Comparison of ENCODE assay signal across 8 mouse cellular contexts in the genomic region with DNA sequence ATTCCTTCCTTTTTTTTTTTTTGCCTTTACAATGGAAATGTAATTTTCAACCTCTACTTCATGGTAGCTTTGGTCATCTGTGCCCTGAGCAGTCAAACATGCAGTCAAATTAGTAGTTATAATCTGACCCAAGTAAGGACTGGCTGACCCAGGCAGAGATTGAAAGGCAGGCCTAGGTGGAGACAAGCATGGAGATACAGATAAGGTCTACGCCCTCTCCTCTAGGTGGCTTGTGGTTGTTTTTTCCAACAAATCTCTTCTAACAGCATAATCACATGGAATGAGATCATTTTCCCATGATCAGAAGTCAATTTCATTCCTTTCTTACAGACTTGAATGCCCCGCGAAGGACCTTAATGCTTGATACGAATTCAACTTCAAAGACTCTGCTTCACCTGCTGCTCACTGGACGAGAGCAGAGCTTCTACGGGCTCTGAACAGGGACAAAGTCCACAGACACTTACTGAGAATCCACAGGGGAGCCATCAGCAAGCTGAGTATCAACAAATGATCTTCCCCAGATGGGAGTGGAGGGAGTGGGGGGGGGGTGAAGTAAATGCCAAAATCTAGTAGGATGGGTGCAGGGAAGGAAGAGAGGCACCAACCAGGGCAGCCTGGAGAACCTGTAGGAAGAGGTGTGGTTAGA. TPM values are rescaled to one million over a fixed set of nuclear protein-coding genes. Genes with fewer than 3 reads are reported as not detected.
A peak's percentile ranks its signal among the peaks of the same experiment; 100 is the strongest.
DNase-seq lines count a peak whose midpoint lies in the region; ATAC-seq and TF ChIP-seq lines count a peak whose summit lies in the region.
"Had no signal": no experiment of that assay in that cellular context is flagged by ENCODE, and none has a peak within 500 bp of the region (broad histone marks: within the 10 kb centered on the region; RNA-seq: fewer than 3 reads in every experiment).

No protein-coding gene starts in this region.

- WGBS in hindbrain, postnatal 0 days, result 60% methylated on average over 6 of the region's 6 CpGs
- 55% methylated on average over 6 of the region's 6 CpGs for WGBS in hindbrain, embryonic 14.5 days
- 42% methylated on average over 6 of the region's 6 CpGs for WGBS in liver, embryonic 13.5 days (ENCODE audit: insufficient replicate concordance)
- 77% methylated on average over 6 of the region's 6 CpGs for WGBS in lung, adult 2 months

- H3K4me1 ChIP-seq in hindbrain, postnatal 0 days (ENCODE audit: insufficient read depth, low read length), result peaks cover 7% of the 10 kb centered on the region; the same call in 1 of the 2 replicates
- peaks cover 6% of the 10 kb centered on the region for H3K4me1 ChIP-seq in hindbrain, embryonic 14.5 days (replicated peaks; ENCODE audit: control insufficient read depth, insufficient read depth, low read length)
- peaks cover 21 to 78% of the 10 kb centered on the region in 2 experiments for H3K4me1 ChIP-seq in CH12.LX (ENCODE audit: control insufficient read depth in 1 of 2, insufficient read depth in 2 of 2)
- peaks cover 45% of the 10 kb centered on the region for H3K4me1 ChIP-seq in liver, embryonic 13.5 days (replicated peaks)
- H3K4me1 ChIP-seq in lung, adult 2 months (ENCODE audit: control insufficient read depth, insufficient read depth, low read length), result peaks cover 6% of the 10 kb centered on the region

- TF ChIP-seq POLR2A in CH12.LX (IDR thresholded peaks at IDR 0.05; ENCODE audit: low read depth, low read length), result no peak
- no peak for TF ChIP-seq POLR2A in lung, adult 2 months (IDR thresholded peaks at IDR 0.05; ENCODE audit: borderline replicate concordance, extremely low read depth, low read depth, low read length)

- no peak for ATAC-seq in hindbrain, postnatal 0 days
- ATAC-seq in hindbrain, embryonic 14.5 days (ENCODE audit: low FRiP score), result no peak
- ATAC-seq in liver, embryonic 13.5 days (ENCODE audit: low read depth), result no peak
- ATAC-seq in erythroid progenitor cell, adult 5-6 weeks (replicated peaks; ENCODE audit: low FRiP score, poor library complexity, severe bottlenecking), result no peak

- no peak for DNase-seq in hindbrain, postnatal 0 days (ENCODE audit: low spot score)
- no peak for DNase-seq in hindbrain, embryonic 14.5 days (ENCODE audit: low spot score)
- DNase-seq in A20 (ENCODE audit: low read depth, low spot score), result peak; percentile 69
- DNase-seq in CH12.LX (ENCODE audit: extremely low read depth), result no peak
- DNase-seq in liver, embryonic 13.5 days, result no peak
- DNase-seq in lung, adult 2 months, result no peak

- no peak for TF ChIP-seq RAD21 in CH12.LX (IDR thresholded peaks at IDR 0.05; ENCODE audit: low read depth, low read length)

- dilution Hi-C loops in CH12.LX (cut with MboI; ENCODE audit: extremely low pct_ligation_motif_present, extremely low pct_unique_long_range_greater_than_20kb, low sequenced_read_pairs), result no loop called here

- no peaks in the 10 kb centered on the region for H3K36me3 ChIP-seq in hindbrain, postnatal 0 days (ENCODE audit: insufficient read depth, low read length)
- H3K36me3 ChIP-seq in hindbrain, embryonic 14.5 days (replicated peaks; ENCODE audit: control insufficient read depth, insufficient read depth), result no peaks in the 10 kb centered on the region
- peaks cover 0 to 9% of the 10 kb centered on the region in 2 experiments for H3K36me3 ChIP-seq in CH12.LX (replicated peaks in 1 of 2; ENCODE audit: control insufficient read depth in 1 of 2, insufficient read depth in 1 of 2, low read length in 1 of 2)
- H3K36me3 ChIP-seq in liver, embryonic 13.5 days, result no peaks in the 10 kb centered on the region
- H3K36me3 ChIP-seq: limb, embryonic 15.5 days had no signal

- no peak overlapping the region for H3K9ac ChIP-seq in hindbrain, postnatal 0 days (replicated peaks; ENCODE audit: low read length)
- no peak overlapping the region for H3K9ac ChIP-seq in hindbrain, embryonic 14.5 days
- no peak overlapping the region for H3K9ac ChIP-seq in CH12.LX (ENCODE audit: insufficient read depth, low read depth)
- no peak overlapping the region for H3K9ac ChIP-seq in liver, embryonic 13.5 days
- H3K9ac ChIP-seq: limb, embryonic 15.5 days had no signal

- H3K27ac ChIP-seq in hindbrain, postnatal 0 days, result no peak overlapping the region
- H3K27ac ChIP-seq in hindbrain, embryonic 14.5 days, result no peak overlapping the region
- H3K27ac ChIP-seq in CH12.LX (ENCODE audit: insufficient read depth, low read depth), result no peak overlapping the region
- no peak overlapping the region for H3K27ac ChIP-seq in liver, embryonic 13.5 days
- H3K27ac ChIP-seq: limb, embryonic 15.5 days had no signal

- no peaks in the 10 kb centered on the region for H3K27me3 ChIP-seq in hindbrain, postnatal 0 days (ENCODE audit: insufficient read depth, low read length)
- peaks cover 24% of the 10 kb centered on the region for H3K27me3 ChIP-seq in hindbrain, embryonic 14.5 days (ENCODE audit: control insufficient read depth, insufficient read depth, low read length)
- H3K27me3 ChIP-seq in CH12.LX (replicated peaks), result no peaks in the 10 kb centered on the region
- peaks cover 37% of the 10 kb centered on the region for H3K27me3 ChIP-seq in liver, embryonic 13.5 days

- H3K9me3 ChIP-seq in hindbrain, postnatal 0 days (ENCODE audit: low read length), result no peaks in the 10 kb centered on the region
- no peaks in the 10 kb centered on the region for H3K9me3 ChIP-seq in hindbrain, embryonic 14.5 days (ENCODE audit: control insufficient read depth, low read length)
- peaks cover 3% of the 10 kb centered on the region for H3K9me3 ChIP-seq in CH12.LX (replicated peaks; ENCODE audit: low read length)
- H3K9me3 ChIP-seq in liver, embryonic 13.5 days (replicated peaks), result no peaks in the 10 kb centered on the region
- H3K9me3 ChIP-seq: limb, embryonic 15.5 days had no signal

- H3K79me2 ChIP-seq in CH12.LX (replicated peaks; ENCODE audit: control insufficient read depth, extremely low read depth, insufficient read depth, poor library complexity, severe bottlenecking), result no peaks in the 10 kb centered on the region; the same call in 1 of the 2 replicates

- TF ChIP-seq EP300 in CH12.LX (IDR thresholded peaks at IDR 0.05; ENCODE audit: low read length), result no peak

- no peak overlapping the region for H3K4me3 ChIP-seq in hindbrain, postnatal 0 days (ENCODE audit: low read length)
- H3K4me3 ChIP-seq in hindbrain, embryonic 14.5 days (replicated peaks; ENCODE audit: low read length), result no peak overlapping the region
- H3K4me3 ChIP-seq in CH12.LX (replicated peaks in 1 of 3; ENCODE audit: low read depth in 2 of 3, low read length in 2 of 3, poor library complexity in 1 of 3), result peak overlapping the region in 1 of 3 experiments; percentile 34
- no peak overlapping the region for H3K4me3 ChIP-seq in liver, embryonic 13.5 days (replicated peaks)
- H3K4me3 ChIP-seq in lung, adult 2 months (replicated peaks; ENCODE audit: extremely low read depth, low read depth, low read length), result no peak overlapping the region

- H3K4me2 ChIP-seq in hindbrain, postnatal 0 days (ENCODE audit: low read depth, low read length), result peak overlapping the region; percentile 92
- H3K4me2 ChIP-seq in hindbrain, embryonic 14.5 days (replicated peaks), result no peak overlapping the region
- 0 out of 2 replicates have a peak overlapping the region, but pooled peaks have one; percentile 5 for H3K4me2 ChIP-seq in CH12.LX (ENCODE audit: insufficient read depth, low read depth, poor library complexity, severe bottlenecking)
- peak overlapping the region; percentile 76; the same call in 1 of the 2 replicates for H3K4me2 ChIP-seq in liver, embryonic 13.5 days

- no peak for TF ChIP-seq CTCF in hindbrain, postnatal 0 days (IDR thresholded peaks at IDR 0.05; ENCODE audit: low read depth)
- no peak for TF ChIP-seq CTCF in CH12.LX (conservative IDR thresholded peaks at IDR 0.05 in 1 of 2, IDR thresholded peaks at IDR 0.05 in 1 of 2; ENCODE audit: low read depth in 2 of 2, low read length in 2 of 2)
- no peak for TF ChIP-seq CTCF in lung, adult 2 months (IDR thresholded peaks at IDR 0.05; ENCODE audit: insufficient read depth, low read length)

- in situ Hi-C loops in CH12.LX (cut with MboI; ENCODE audit: low pct_ligation_motif_present, low pct_unique_long_range_greater_than_20kb, low sequenced_read_pairs), result no loop called here

TF ChIP-seq in CH12.LX, 34 proteins besides CTCF, POLR2A, EP300 and RAD21:
- TF ChIP-seq MXI1 (IDR thresholded peaks at IDR 0.05; ENCODE audit: low read depth, low read length), result no peak
- 0 out of 2 replicates have a peak, but pooled peaks have one; percentile 15 for TF ChIP-seq SIN3A (IDR thresholded peaks at IDR 0.05; ENCODE audit: low read length)

RNA-seq across cellular contexts. Expression of a gene that starts 1.9 kb away (rescaled TPM):
- total RNA-seq in hindbrain, postnatal 0 days (2014; rRNA removed), result 3.0 and 4.9 TPM in 2 replicates
- 3.6 and 5.0 TPM in 2 replicates for polyA plus RNA-seq in hindbrain, postnatal 0 days (2015; fragmentation: Nextera tagmentation; extraction: Ambion mirVana)
- polyA plus RNA-seq in hindbrain, embryonic 14.5 days (2014; fragmentation: Nextera tagmentation; extraction: Ambion mirVana), result 7.6 and 8.8 TPM in 2 replicates
- total RNA-seq in CH12.LX (2012; rRNA removed), result 7.9 and 11.4 TPM in 2 replicates
- total RNA-seq in CH12.LX (2014; rRNA removed), result 20.1 and 21.5 TPM in 2 replicates
- polyA plus RNA-seq in CH12.LX (2012; ENCODE audit: insufficient read length, low read depth), result 25.6 and 25.9 TPM in 2 replicates
- 3.9 and 5.2 TPM in 2 replicates for polyA plus RNA-seq in liver, embryonic 13.5 days (2015; fragmentation: Nextera tagmentation; extraction: Ambion mirVana)
- 2.5 and 10.8 TPM in 2 replicates for total RNA-seq in erythroid progenitor cell, adult 5-6 weeks (2015; ENCODE audit: low replicate concordance)
- total RNA-seq in erythroid progenitor cell, adult 5-6 weeks (2017; ENCODE audit: low replicate concordance), result 2.4 and 5.7 TPM in 2 replicates
- 3.0 and 4.2 TPM in 2 replicates for polyA plus RNA-seq in lung, adult 2 months (2012; rRNA removed)

RNA-seq across cellular contexts. Expression of a gene that starts 47.7 kb away (rescaled TPM):
- 37.4 and 37.5 TPM in 2 replicates for total RNA-seq in hindbrain, postnatal 0 days (2014; rRNA removed)
- polyA plus RNA-seq in hindbrain, postnatal 0 days (2015; fragmentation: Nextera tagmentation; extraction: Ambion mirVana), result 10.0 and 11.2 TPM in 2 replicates
- 24.6 and 29.6 TPM in 2 replicates for polyA plus RNA-seq in hindbrain, embryonic 14.5 days (2014; fragmentation: Nextera tagmentation; extraction: Ambion mirVana)
- total RNA-seq in CH12.LX (2012; rRNA removed), result 11.0 and 12.6 TPM in 2 replicates
- 26.2 and 27.5 TPM in 2 replicates for total RNA-seq in CH12.LX (2014; rRNA removed)
- 27.9 and 34.6 TPM in 2 replicates for polyA plus RNA-seq in CH12.LX (2012; ENCODE audit: insufficient read length, low read depth)
- polyA plus RNA-seq in liver, embryonic 13.5 days (2015; fragmentation: Nextera tagmentation; extraction: Ambion mirVana), result 4.6 and 7.0 TPM in 2 replicates
- 22.2 and 25.2 TPM in 2 replicates for total RNA-seq in erythroid progenitor cell, adult 5-6 weeks (2015; ENCODE audit: low replicate concordance)
- 3.3 and 11.0 TPM in 2 replicates for total RNA-seq in erythroid progenitor cell, adult 5-6 weeks (2017; ENCODE audit: low replicate concordance)
- 21.9 and 35.1 TPM in 2 replicates for polyA plus RNA-seq in lung, adult 2 months (2012; rRNA removed)
